Mouse (Mus musculus): ENCODE results near the gene Ccr7.
A peak's percentile ranks its signal among the peaks of the same experiment; 100 is the strongest.

Ccr7 gene

DNA sequence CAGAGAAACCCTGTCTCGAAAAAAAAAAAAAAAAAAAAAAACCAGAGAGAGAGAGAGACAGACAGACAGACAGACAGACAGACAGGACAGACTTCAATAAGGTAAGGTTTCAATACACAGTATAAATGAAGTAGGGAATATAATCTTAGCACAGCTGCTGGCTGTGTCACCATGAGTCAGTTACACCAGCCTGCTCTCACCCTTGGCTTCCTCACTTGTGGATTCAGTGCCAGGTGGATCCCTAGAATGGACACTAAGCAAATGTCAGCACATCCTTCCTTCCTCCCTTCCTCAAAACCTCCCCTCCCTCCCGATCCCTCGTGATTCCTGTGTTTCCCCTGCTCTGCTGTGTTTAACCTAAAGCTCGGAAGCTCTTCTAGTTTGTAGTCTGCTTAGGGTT lies 17.5 kb downstream of the Ccr7 start:
- peak in 1 of 2 experiments; percentile 4 for DNase-seq

DNA sequence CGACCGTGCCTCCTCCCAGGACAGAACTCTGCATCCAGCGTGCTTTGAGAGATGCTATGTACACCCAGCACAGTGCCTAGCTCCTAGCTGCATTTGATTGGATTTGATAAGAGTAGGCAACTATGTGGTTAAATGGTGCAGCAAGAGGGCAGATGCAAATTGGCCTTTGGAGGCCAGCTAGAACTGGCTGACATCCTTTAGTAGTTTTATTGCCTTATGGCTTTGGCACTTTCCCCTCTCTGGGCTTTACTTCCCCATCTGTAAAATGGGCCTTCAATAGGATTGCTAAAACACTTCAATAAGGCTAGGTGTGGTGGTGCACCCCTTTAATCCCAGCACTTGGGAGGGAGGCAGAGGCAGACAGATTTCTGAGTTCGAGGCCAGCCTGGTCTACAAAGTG lies 17.9 kb downstream of the Ccr7 start:
- DNase-seq, result no peak

DNA sequence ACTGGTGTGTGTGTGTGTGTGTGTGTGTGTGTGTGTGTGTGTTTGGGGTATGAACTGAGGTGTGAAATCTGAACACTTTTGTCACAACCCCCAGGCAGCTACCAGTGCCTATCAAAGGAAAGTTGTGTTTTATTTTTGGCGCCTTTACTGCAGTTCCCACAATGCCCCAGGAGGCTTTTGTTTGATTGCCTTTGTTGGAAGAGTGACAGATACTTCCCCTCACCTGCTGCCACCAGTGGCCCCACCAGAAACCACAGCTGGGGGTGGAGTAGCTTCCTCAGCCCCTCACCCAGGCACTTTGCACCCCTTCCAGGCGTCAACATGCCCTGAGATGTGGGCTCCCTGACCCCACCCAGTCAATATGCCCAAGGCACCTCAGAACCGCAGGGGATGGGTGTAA lies 18.5 kb downstream of the Ccr7 start:
- peak in 1 of 2 experiments; percentile 44 for DNase-seq

DNA sequence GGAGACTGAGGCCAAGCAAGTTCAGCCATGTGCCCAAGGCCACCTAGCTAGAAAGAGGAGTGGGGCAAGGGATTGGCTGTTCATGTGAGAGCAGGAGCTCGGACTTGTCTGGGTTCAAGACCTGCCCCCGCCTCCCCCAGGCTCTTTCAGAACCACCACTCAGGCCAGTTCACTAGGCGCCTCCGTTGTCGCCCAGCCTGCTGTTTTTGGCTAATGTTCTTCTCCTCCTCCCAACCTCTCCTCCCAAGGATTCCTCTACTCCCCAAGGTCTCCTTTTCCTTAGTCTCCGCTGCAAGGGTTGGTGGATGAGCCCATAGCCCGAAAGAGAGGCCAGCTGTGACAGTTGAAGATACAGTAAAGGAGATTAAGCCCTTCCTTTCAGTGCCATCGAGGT lies 19.8 kb downstream of the Ccr7 start:
- no peak for DNase-seq

DNA sequence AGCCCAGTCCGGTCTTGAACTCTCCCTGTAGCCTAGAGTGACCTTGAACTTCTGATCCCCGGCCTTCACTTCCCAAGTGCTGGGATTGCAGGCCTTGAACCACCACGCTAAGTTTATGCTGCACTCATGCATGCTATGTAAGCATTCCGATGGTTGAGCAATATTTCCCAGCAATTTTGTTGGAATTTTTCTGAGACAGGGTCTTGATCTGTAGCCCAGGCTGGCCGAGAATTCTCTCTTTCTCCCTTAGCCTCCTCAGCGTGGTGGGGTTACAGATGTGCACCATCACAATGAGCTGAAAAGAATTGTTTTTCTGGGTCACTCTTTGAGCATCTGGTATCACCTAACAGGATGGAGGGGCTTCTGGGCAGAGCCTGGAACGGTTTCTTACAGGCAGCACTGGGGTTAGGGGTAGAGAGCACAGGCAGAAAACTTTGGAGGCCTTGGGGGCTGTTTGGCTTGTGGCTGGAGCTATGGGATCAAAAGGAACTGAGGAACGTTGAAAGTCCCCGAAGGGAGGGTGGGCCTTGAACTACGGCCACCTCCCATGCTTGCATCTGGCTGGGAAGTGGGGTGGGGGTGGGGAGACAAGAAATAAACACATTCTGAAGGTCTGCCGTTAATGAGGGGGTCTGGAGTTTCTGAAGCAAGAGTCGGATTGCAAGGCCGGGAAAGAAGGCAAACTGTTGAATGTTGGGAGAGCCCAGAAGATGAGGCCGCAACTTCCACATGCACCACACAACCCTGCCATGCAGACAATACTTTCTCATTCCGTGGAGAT lies 20.4 kb downstream of the Ccr7 start:
- no peak for DNase-seq

DNA sequence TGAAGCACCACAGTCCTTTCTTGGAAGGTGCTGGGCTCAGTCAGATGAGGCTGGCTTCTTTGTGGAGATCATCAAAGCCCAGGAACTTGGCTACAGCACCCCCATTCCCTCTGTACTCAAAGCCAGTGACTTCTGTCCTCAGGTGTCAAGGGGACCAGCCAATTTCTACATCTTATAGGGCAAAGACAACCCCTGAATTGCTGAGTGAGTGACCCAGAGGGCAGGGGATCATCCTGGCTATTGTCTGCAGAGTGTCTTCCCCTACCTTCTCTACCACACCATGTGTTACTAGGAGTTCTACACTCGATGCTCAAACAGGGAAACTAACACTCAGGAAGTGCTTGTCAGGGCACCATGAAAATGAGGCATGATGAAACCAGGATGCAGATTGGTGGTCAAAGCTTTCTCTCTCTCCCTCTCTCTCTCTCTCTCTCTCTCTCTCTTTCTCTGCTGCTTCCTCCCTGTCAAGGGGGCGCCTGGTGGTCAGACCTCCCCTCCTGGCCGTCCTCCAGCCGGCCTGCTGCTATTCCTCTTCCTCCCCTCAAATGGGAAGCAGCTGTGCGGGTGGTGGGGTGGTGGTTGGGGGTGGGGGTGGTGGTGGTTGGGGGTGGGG lies 21.5 kb downstream of the Ccr7 start:
- DNase-seq, result peak in 1 of 2 experiments; percentile 51

DNA sequence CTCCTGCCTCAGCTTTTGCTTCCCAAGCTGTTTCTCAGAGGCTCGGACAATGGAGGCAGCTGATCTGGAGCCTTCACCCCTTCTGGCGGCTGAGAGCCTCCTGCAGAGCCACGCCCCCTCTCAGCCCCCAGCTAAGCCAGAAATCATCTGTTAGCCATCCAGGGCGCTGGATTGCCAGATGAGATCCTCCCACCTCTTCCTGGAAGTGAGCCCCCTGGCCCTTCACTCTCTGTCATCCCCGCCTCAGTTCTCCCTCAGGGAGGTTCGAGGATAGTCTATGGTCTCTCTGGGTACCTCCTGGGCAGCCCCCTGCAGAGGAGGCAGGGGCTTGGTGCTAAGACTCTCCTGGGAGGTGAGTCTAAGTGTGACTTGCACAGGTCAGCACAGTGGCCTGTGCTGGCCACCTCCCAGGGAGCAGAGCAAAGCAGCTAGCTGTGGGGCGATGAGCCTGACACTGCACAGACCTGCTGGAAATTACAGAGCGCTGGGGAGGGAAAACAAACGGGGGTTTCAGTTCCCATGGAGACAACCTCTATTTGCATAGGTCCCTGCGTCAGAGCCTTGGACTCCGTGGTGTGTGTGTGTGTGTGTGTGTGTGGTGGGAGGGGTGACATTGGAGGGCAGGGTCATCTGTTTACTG lies 22.7 kb downstream of the Ccr7 start:
- DNase-seq, result peak; percentile 46 to 64

GRCm38 (mm10) chr11:99131463-99131840 lies 23.4 kb downstream of the Ccr7 start:
- DNase-seq, result no peak

DNA sequence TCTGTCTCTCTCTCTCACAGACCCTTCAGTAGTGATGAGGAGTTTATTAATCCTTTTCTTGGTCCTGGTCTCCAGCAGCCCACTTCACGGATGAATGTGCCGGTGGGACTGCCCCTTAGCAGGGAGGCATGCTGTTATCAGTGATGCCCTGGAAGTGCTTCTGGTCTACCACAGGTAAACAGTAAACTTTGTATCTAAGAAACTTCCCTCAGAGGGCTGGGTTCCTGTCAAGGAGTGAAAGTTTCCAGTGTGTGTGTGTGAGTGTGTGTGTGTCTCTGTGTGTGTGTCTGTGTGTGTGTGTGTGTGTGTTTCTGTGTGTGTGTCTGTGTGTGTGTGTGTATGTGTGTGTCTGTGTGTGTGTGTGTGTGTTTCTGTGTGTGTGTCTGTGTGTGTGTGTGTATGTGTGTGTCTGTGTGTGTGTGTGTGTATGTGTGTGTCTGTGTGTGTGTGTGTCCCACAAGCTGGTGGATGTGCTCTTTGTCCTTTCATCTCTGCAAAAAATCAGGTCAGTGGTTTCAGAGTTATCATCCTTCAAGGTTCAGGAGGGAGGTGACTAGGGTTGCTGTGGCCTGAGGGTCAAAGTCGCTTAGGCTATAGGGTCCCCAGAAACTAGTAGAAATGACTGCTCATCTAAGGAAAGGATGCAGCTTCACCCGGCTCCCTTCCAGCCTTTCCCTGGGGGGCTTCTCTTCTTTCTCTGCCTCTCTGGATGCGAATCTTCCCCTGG lies 24.0 kb downstream of the Ccr7 start:
- no peak for DNase-seq

GRCm38 (mm10) chr11:99129287-99129686 lies 25.6 kb downstream of the Ccr7 start:
- DNase-seq, result no peak

- peak; percentile 40 to 68 for DNase-seq
Measured at GRCm38 (mm10) chr11:99127785-99128682, 26.8 kb downstream of the Ccr7 start.

DNA sequence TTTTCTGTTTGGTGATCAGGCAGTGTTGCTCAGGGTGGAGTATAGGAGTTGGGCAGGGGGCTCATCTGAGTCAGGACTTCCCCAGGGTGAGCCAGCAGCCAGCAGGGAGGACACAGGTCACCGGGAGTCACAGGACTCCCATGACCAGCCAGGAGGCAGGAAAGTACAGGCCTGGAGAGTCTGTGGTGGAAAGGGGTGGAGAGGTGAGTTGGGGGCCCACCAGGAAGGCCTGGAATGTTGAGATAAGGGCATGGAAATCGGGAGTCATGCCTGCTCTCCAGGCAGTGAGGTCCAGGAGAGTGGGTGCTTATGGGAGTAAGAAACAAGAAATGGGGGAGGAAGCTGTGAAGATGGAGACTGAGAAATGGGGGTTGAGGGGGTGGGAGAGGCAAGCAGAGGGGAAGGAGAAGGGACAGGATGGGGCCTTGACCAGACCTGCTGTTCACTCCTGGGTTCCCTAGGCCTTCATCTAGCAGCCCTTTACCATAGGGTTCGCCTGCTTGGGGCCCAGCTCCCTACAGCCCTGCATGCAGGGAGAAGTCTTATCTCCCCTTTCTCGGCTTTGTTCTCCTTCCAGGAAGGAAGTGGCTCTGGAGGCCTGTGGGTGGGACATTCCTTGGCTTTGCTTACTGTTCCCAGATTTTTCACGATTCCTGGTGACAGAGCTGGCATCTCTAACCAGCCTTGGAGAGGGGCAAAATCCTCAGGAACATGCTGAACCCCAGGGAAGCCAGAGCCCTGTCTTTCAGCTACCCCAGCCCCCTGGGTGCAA lies 28.2 kb downstream of the Ccr7 start:
- DNase-seq, result peak; percentile 62 to 72

DNA sequence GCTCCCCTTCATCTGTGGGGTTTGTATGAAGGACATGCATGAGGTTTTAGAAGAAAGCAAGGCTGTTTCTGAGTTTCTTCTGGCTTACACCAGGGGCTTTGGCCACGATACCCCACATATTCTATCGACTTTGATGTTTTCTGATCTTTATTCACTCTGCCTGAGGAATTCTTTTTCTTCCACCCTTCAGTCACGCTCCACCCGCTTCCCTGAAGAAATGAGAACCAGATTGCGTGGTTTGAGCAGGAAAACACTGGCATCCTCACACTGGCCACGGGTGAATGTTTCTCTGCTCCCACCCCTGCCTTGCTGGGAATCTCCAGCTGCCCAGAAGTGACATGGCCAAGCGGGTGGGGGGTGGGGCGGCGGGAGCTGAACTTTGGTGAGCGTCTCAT lies 30.2 kb downstream of the Ccr7 start:
- DNase-seq, result no peak

DNA sequence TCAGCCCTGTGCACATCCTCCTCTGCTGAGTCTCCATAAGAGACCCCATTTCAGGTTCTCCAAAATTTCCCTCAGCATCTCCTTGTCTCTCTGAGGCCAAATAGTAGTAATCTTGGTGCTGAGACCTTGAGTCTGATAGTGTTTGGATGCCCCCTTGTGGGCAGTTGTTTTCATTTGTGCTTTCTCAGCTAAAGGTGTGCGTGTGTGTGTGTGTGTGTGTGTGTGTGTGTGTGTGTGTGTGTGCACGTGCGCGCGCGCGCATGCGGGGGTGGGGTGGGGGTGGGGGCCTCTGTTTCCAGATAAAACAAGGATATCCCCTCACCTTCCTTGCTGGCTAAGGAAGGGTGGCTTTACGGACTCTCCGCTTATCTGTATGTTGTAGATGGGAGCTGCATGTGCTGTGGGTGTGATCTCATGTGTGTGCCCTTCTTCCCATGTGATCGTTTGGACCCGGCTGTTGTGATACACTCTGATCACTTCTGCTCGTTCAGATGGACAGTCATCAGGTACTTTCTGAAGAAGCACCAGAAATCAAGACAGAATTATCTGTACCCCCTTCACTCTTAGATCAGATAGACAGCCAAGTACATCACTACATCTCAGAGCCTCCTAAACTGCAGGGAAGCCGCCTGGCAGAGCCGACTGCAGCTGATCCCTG lies 30.8 kb downstream of the Ccr7 start:
- DNase-seq, result peak in 1 of 2 experiments; percentile 73

GRCm38 (mm10) chr11:99122703-99123102 lies 32.2 kb downstream of the Ccr7 start:
- no peak for DNase-seq

GRCm38 (mm10) chr11:99121218-99121631 lies 33.7 kb downstream of the Ccr7 start:
- DNase-seq, result no peak

GRCm38 (mm10) chr11:99120524-99121217 lies 34.2 kb downstream of the Ccr7 start:
- peak; percentile 25 to 54 for DNase-seq

- DNase-seq, result no peak
Measured at GRCm38 (mm10) chr11:99118963-99119362, 35.9 kb downstream of the Ccr7 start.

- no peak for DNase-seq
Measured at GRCm38 (mm10) chr11:99118420-99118819, 36.5 kb downstream of the Ccr7 start.

- no peak for DNase-seq
Measured at GRCm38 (mm10) chr11:99117907-99118306, 37.0 kb downstream of the Ccr7 start.
